Comparison of ENCODE assay signal across 15 mouse cellular contexts in genomic region chr16:11636196-11636733, GRCm38 (mm10).
DNase-seq lines count a peak whose midpoint lies in the region; ATAC-seq and TF ChIP-seq lines count a peak whose summit lies in the region.
"Had no signal": no experiment of that assay in that cellular context is flagged by ENCODE, and none has a peak within 500 bp of the region (broad histone marks: within the 10 kb centered on the region; RNA-seq: fewer than 3 reads in every experiment).

No protein-coding gene starts in this region.

- DNase-seq in heart, adult 11 months: peak; percentile 76
- no peak for DNase-seq in heart, adult 2 months
- DNase-seq in kidney, adult 8-10 months: no peak
- DNase-seq in lung, postnatal 0 days (ENCODE audit: low spot score): no peak
- no peak for DNase-seq in lung, postnatal 10 days
- no peak for DNase-seq in embryonic facial prominence, embryonic 14.5 days (ENCODE audit: low spot score)
- no peak for DNase-seq in right cerebral cortex, postnatal 10 days (ENCODE audit: low spot score in 2 of 2)
- DNase-seq: adrenal gland, postnatal 36 days; B cell, adult 2 months; cerebellum, adult 9-11 months; lung, adult 18-20 months had no signal

- no peak overlapping the region for H3K4me2 ChIP-seq in kidney, embryonic 16.5 days (replicated peaks; ENCODE audit: low read depth, low read length)
- H3K4me2 ChIP-seq in lung, postnatal 0 days (replicated peaks; ENCODE audit: low read depth, low read length): no peak overlapping the region
- H3K4me2 ChIP-seq in embryonic facial prominence, embryonic 14.5 days (ENCODE audit: low read depth, low read length): no peak overlapping the region
- H3K4me2 ChIP-seq: hindbrain, embryonic 15.5 days had no signal

- H3K27ac ChIP-seq in heart, adult 2 months: no peak overlapping the region
- no peak overlapping the region; the same call in 1 of the 2 replicates for H3K27ac ChIP-seq in kidney, embryonic 16.5 days (ENCODE audit: low read length)
- H3K27ac ChIP-seq in lung, postnatal 0 days (ENCODE audit: low read length): no peak overlapping the region
- H3K27ac ChIP-seq in embryonic facial prominence, embryonic 14.5 days (replicated peaks; ENCODE audit: low read depth, low read length): no peak overlapping the region

- ATAC-seq in kidney, embryonic 16.5 days (ENCODE audit: low FRiP score, low TSS enrichment): peak; percentile 63
- ATAC-seq in lung, postnatal 0 days: peak; percentile 53; the same call in 1 of the 2 replicates
- ATAC-seq in embryonic facial prominence, embryonic 14.5 days (ENCODE audit: low read depth): no peak
- ATAC-seq: Patski had no signal

- H3K4me1 ChIP-seq in heart, adult 2 months (ENCODE audit: control insufficient read depth, insufficient read depth, low read length): peaks cover 3% of the 10 kb centered on the region; the same call in 1 of the 2 replicates
- peaks cover 9% of the 10 kb centered on the region; the same call in 1 of the 2 replicates for H3K4me1 ChIP-seq in kidney, embryonic 16.5 days (ENCODE audit: insufficient read depth, low read length)
- H3K4me1 ChIP-seq in lung, postnatal 0 days (ENCODE audit: insufficient read depth, low read depth, low read length): peaks cover 4% of the 10 kb centered on the region; the same call in 1 of the 2 replicates
- H3K4me1 ChIP-seq in embryonic facial prominence, embryonic 14.5 days (ENCODE audit: control insufficient read depth, insufficient read depth, low read length): peaks cover 9% of the 10 kb centered on the region; the same call in 1 of the 2 replicates

- no peaks in the 10 kb centered on the region for H3K27me3 ChIP-seq in heart, adult 2 months (ENCODE audit: control insufficient read depth, insufficient read depth, low read length)
- H3K27me3 ChIP-seq in kidney, embryonic 16.5 days (ENCODE audit: insufficient read depth, low read length): no peaks in the 10 kb centered on the region
- no peaks in the 10 kb centered on the region for H3K27me3 ChIP-seq in lung, postnatal 0 days (replicated peaks; ENCODE audit: insufficient read depth, low read length)
- no peaks in the 10 kb centered on the region for H3K27me3 ChIP-seq in embryonic facial prominence, embryonic 14.5 days (replicated peaks; ENCODE audit: control insufficient read depth, insufficient read depth, low read length)
- H3K27me3 ChIP-seq: hindbrain, embryonic 15.5 days; Patski had no signal

- no peak overlapping the region for H3K9ac ChIP-seq in heart, adult 2 months (ENCODE audit: low read depth, low read length)
- no peak overlapping the region for H3K9ac ChIP-seq in kidney, embryonic 16.5 days (replicated peaks; ENCODE audit: low read length)
- no peak overlapping the region for H3K9ac ChIP-seq in lung, postnatal 0 days (replicated peaks; ENCODE audit: low read depth)
- H3K9ac ChIP-seq in embryonic facial prominence, embryonic 14.5 days (ENCODE audit: low read depth, low read length): 0 out of 2 replicates have a peak overlapping the region, but pooled peaks have one; percentile 3
- H3K9ac ChIP-seq: hindbrain, embryonic 15.5 days had no signal

- 67% methylated on average over 7 of the region's 7 CpGs for WGBS in heart, adult 2 months
- 57% methylated on average over 7 of the region's 7 CpGs for WGBS in kidney, embryonic 16.5 days
- 48% methylated on average over 7 of the region's 7 CpGs for WGBS in lung, postnatal 0 days
- 71% methylated on average over 7 of the region's 7 CpGs for WGBS in embryonic facial prominence, embryonic 14.5 days

- TF ChIP-seq EP300 in heart, adult 2 months (IDR thresholded peaks at IDR 0.05; ENCODE audit: insufficient read depth, low read depth, low read length): no peak
- no peak for TF ChIP-seq EP300 in lung, postnatal 0 days (IDR thresholded peaks at IDR 0.05)

- TF ChIP-seq CTCF in heart, adult 2 months (IDR thresholded peaks at IDR 0.05): no peak
- no peak for TF ChIP-seq CTCF in lung, postnatal 0 days (IDR thresholded peaks at IDR 0.05)

- no peaks in the 10 kb centered on the region for H3K79me2 ChIP-seq in heart, adult 2 months (replicated peaks; ENCODE audit: control insufficient read depth, insufficient read depth, low read length)

- H3K4me3 ChIP-seq in heart, adult 2 months: no peak overlapping the region
- H3K4me3 ChIP-seq in kidney, embryonic 16.5 days (ENCODE audit: low read length): no peak overlapping the region
- no peak overlapping the region for H3K4me3 ChIP-seq in lung, postnatal 0 days (ENCODE audit: low read depth, low read length)
- H3K4me3 ChIP-seq in embryonic facial prominence, embryonic 14.5 days (ENCODE audit: low read depth, low read length): no peak overlapping the region
- H3K4me3 ChIP-seq: erythroblast, embryonic 14.5 days; hindbrain, embryonic 15.5 days had no signal

- no peaks in the 10 kb centered on the region for H3K9me3 ChIP-seq in kidney, embryonic 16.5 days (ENCODE audit: low read length)
- no peaks in the 10 kb centered on the region for H3K9me3 ChIP-seq in lung, postnatal 0 days (ENCODE audit: low read length)
- H3K9me3 ChIP-seq in embryonic facial prominence, embryonic 14.5 days (ENCODE audit: control insufficient read depth, low read length): no peaks in the 10 kb centered on the region
- H3K9me3 ChIP-seq: hindbrain, embryonic 15.5 days had no signal

- intact Hi-C loops in heart, adult 2 months (cut with DNase I): no loop called here

- no peak for TF ChIP-seq POLR2A in heart, adult 2 months (IDR thresholded peaks at IDR 0.05; ENCODE audit: insufficient read depth, low read depth, low read length)

- H3K36me3 ChIP-seq in heart, adult 2 months (ENCODE audit: control insufficient read depth, insufficient read depth, low read length): no peaks in the 10 kb centered on the region
- H3K36me3 ChIP-seq in kidney, embryonic 16.5 days (ENCODE audit: insufficient read depth, low read length): no peaks in the 10 kb centered on the region
- H3K36me3 ChIP-seq in lung, postnatal 0 days (ENCODE audit: insufficient read depth, low read length): no peaks in the 10 kb centered on the region
- H3K36me3 ChIP-seq in embryonic facial prominence, embryonic 14.5 days (ENCODE audit: control insufficient read depth, insufficient read depth, low read length): no peaks in the 10 kb centered on the region
- H3K36me3 ChIP-seq: hindbrain, embryonic 15.5 days had no signal
